Mouse (Mus musculus) monocyte, adult 5-6 weeks (primary cell): Measurements from ENCODE around the gene Ifit3. TPM values are rescaled to one million over a fixed set of nuclear protein-coding genes. Genes with fewer than 3 reads are reported as not detected.

Experiments used
- ATAC-seq: fragments of 153-309, 156-312 bp; replicated peaks from 2 replicates; pipeline ENCODE4 v1.8.0; 2017; ENCODE audit warnings: mild to moderate bottlenecking; ENCODE audit not compliant: low TSS enrichment, insufficient number of reproducible peaks, severe bottlenecking, poor library complexity, low FRiP score
- total RNA-seq: library from RNA; stranded (forward); fragments of 200-1000, 200-491, 200-594 nt; gene quantifications from 3 replicates; pipeline ENCODE4 v1.2.3, GENCODE M21; 2017

The Ifit3 gene
- total RNA-seq, 1 experiment from 2014 or later, result 16.9 TPM

- ATAC-seq, result peak; percentile 54; the same call in 1 of the 2 replicates
Observed at GRCm38 (mm10) chr19:34636933-34637557, 53.7 kb downstream of the Ifit3 start.

Other genes starting within 250 kb of the Ifit3 start
- not detected in 3 replicates for gene Ch25h, start 108.4 kb upstream of the Ifit3 start, total RNA-seq
- 71.6 to 118 TPM (median 98.2 TPM) in 3 replicates for gene Lipa, start 56.1 kb upstream of the Ifit3 start, total RNA-seq
- 13.1 to 32.7 TPM (median 16.9 TPM) in 3 replicates for gene Ifit2, start 32.8 kb upstream of the Ifit3 start, total RNA-seq
- 1.6 to 6.7 TPM (median 6.6 TPM) in 3 replicates for gene Ifit1bl1, start 18.4 kb downstream of the Ifit3 start, total RNA-seq
- 1.1 to 2.7 TPM (median 1.6 TPM) in 3 replicates for gene Ifit3b, start 24.4 kb downstream of the Ifit3 start, total RNA-seq
- 0.78 to 1.8 TPM (median 1.7 TPM) in 3 replicates for gene Ifit1bl2, start 57.2 kb downstream of the Ifit3 start, total RNA-seq
- gene Ifit1, start 57.3 kb downstream of the Ifit3 start, total RNA-seq, result 0.86 to 4.6 TPM (median 2.9 TPM) in 3 replicates
- 0.43 TPM in 1 of 3 replicates, not detected in the others for gene Slc16a12, start 163.8 kb downstream of the Ifit3 start, total RNA-seq